Mouse (Mus musculus): ENCODE results near the gene Fbxo10. TPM values are rescaled to one million over a fixed set of nuclear protein-coding genes. Genes with fewer than 3 reads are reported as not detected.

Gene Fbxo10
- 13.5 and 16.0 TPM in 2 replicates for polyA plus RNA-seq (2015; fragmentation: Nextera tagmentation; extraction: Ambion mirVana)

GRCm38 (mm10) chr4:45084021-45084894 lies at the start of gene Fbxo10:
Gene Fbxo10, minus strand, starts transcription at chr4:45084604.
- WGBS: under 1% methylated on average over 75 of the region's 77 CpGs
- Histone ChIP-seq H3K4me1 (peaks cover 23% of the 10 kb centered on the region), H3K9ac (peak within 1 kb of the TSS; percentile 98), H3K9me3 (replicated peaks) (no peaks in the 10 kb centered on the region), H3K4me3 (replicated peaks) (peak within 1 kb of the TSS; percentile 90), H3K27me3 (no peaks in the 10 kb centered on the region), H3K27ac (peak within 1 kb of the TSS; percentile 87), H3K4me2 (peak within 1 kb of the TSS; percentile 89), H3K36me3 (no peaks in the 10 kb centered on the region)
- ATAC-seq (replicated peaks; ENCODE audit: low FRiP score): peak; percentile 96

GRCm38 (mm10) chr4:45131021-45131420 lies 46.6 kb upstream of the Fbxo10 start:
- Histone ChIP-seq H3K27ac (no peak overlapping the region), H3K4me2 (no peak overlapping the region), H3K36me3 (no peaks in the 10 kb centered on the region), H3K4me1 (no peaks in the 10 kb centered on the region), H3K9me3 (replicated peaks) (no peaks in the 10 kb centered on the region), H3K27me3 (no peaks in the 10 kb centered on the region), H3K4me3 (replicated peaks) (no peak overlapping the region), H3K9ac (no peak overlapping the region)
- no peak for ATAC-seq (replicated peaks; ENCODE audit: low FRiP score)
- 79% methylated on average over 4 of the region's 4 CpGs for WGBS

- WGBS: 87% methylated on average over 11 of the region's 11 CpGs
- H3K27me3 ChIP-seq: no peaks in the 10 kb centered on the region
- H3K4me2 ChIP-seq: no peak overlapping the region
- no peaks in the 10 kb centered on the region for H3K36me3 ChIP-seq
- H3K9me3 ChIP-seq (replicated peaks): no peaks in the 10 kb centered on the region
- no peak overlapping the region for H3K9ac ChIP-seq
- no peaks in the 10 kb centered on the region for H3K4me1 ChIP-seq
- H3K4me3 ChIP-seq (replicated peaks): no peak overlapping the region
- no peak for ATAC-seq (replicated peaks; ENCODE audit: low FRiP score)
- H3K27ac ChIP-seq: no peak overlapping the region
These were observed 36.9 kb upstream of the Fbxo10 start for GRCm38 (mm10) chr4:45121311-45121710.

- peaks cover 22% of the 10 kb centered on the region for H3K36me3 ChIP-seq
- H3K4me3 ChIP-seq (replicated peaks): peak overlapping the region; percentile 81; the same call in 1 of the 2 replicates
- H3K9me3 ChIP-seq (replicated peaks): no peaks in the 10 kb centered on the region
- H3K9ac ChIP-seq: no peak overlapping the region
- H3K27ac ChIP-seq: no peak overlapping the region
- peak overlapping the region; percentile 77 for H3K4me2 ChIP-seq
- ATAC-seq (replicated peaks; ENCODE audit: low FRiP score): no peak
- H3K27me3 ChIP-seq: no peaks in the 10 kb centered on the region
- peaks cover 13% of the 10 kb centered on the region for H3K4me1 ChIP-seq
- 66% methylated on average over 8 of the region's 8 CpGs for WGBS
These were observed 24.2 kb upstream of the Fbxo10 start for GRCm38 (mm10) chr4:45108456-45109110.

- ATAC-seq (replicated peaks; ENCODE audit: low FRiP score): peak; percentile 93
- Histone ChIP-seq H3K27ac (peak within 1 kb of the TSS; percentile 75), H3K36me3 (peaks cover 30% of the 10 kb centered on the region), H3K9ac (peak within 1 kb of the TSS; percentile 81), H3K4me3 (replicated peaks) (peak within 1 kb of the TSS; percentile 81), H3K27me3 (no peaks in the 10 kb centered on the region), H3K9me3 (replicated peaks) (no peaks in the 10 kb centered on the region), H3K4me2 (peak within 1 kb of the TSS; percentile 77), H3K4me1 (peaks cover 13% of the 10 kb centered on the region)
- WGBS: under 1% methylated on average over 39 of the region's 39 CpGs
These were observed 23.3 kb upstream of the Fbxo10 start, which contains the start of gene Tomm5 for GRCm38 (mm10) chr4:45107601-45108277. Gene Tomm5, minus strand, starts transcription at chr4:45108114.

DNA sequence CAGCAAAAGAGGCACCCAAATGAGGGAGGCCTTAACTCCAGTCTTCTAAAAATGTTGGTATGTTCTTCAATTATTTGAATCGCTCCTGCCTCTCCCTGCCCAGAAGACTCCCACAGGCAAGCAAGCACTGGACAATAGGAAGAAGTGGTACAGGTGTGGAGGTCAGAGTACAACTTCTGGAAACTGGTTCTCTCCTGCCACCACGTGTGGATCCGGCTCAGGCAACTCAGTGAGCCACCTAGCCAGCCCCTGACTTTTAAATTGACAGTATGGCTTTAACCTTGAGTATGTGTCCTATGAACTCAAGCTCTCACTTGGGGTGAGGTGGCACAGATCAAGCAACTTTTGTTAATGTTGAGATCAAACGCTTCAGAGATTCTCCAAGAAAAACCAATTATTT lies 22.7 kb upstream of the Fbxo10 start:
- peaks cover 37% of the 10 kb centered on the region for H3K36me3 ChIP-seq
- peak overlapping the region; percentile 81 for H3K9ac ChIP-seq
- H3K9me3 ChIP-seq (replicated peaks): no peaks in the 10 kb centered on the region
- WGBS: 6% methylated on average over 4 of the region's 4 CpGs
- peak overlapping the region; percentile 81 for H3K4me3 ChIP-seq (replicated peaks)
- ATAC-seq (replicated peaks; ENCODE audit: low FRiP score): 0 out of 2 replicates have a peak, but pooled peaks have one; percentile 37
- peaks cover 13% of the 10 kb centered on the region for H3K4me1 ChIP-seq
- H3K27me3 ChIP-seq: no peaks in the 10 kb centered on the region
- H3K4me2 ChIP-seq: peak overlapping the region; percentile 77
- peak overlapping the region; percentile 75; the same call in 1 of the 2 replicates for H3K27ac ChIP-seq

- WGBS: 80% methylated on average over 5 of the region's 5 CpGs
- Histone ChIP-seq H3K4me1 (peaks cover 13% of the 10 kb centered on the region), H3K9ac (peak overlapping the region; percentile 81; the same call in 1 of the 2 replicates), H3K9me3 (replicated peaks) (no peaks in the 10 kb centered on the region), H3K4me2 (peak overlapping the region; percentile 77), H3K27ac (no peak overlapping the region), H3K4me3 (replicated peaks) (peak overlapping the region; percentile 81), H3K27me3 (no peaks in the 10 kb centered on the region), H3K36me3 (peaks cover 41% of the 10 kb centered on the region)
- ATAC-seq (replicated peaks; ENCODE audit: low FRiP score): no peak
These were observed 22.0 kb upstream of the Fbxo10 start for GRCm38 (mm10) chr4:45106409-45106808.

DNA sequence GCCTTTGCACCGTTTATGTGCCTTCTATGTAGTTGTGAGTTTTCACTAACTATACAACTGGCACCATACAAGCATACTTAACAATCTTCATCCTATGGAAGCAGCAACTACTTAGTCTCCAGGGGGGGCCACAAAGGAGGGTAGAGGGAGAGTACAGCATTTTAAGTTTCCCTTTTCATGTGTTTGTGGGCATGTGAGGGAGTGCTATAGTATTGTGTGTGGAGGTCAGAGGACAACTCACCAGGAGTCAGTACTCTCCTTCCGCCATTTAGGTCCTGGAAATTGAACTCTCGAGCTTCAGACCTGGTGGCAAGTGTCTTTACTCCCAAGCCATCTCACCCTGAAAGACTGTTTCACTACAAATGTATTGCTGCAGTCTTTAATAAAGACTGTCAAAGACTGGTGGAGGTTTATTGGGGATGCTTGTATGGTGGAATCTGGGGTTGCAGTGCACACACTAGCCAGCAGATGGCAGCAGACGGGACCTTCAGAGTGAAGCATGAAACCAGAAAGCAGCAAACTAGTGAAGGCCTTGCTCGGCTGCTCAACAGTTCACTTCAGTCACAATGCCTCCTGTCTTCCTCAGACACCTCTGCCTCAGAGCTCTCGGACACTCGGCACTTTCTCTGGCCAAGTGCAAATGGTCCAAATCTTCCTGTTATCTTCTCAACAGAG lies 12.9 kb upstream of the Fbxo10 start:
- Histone ChIP-seq H3K9ac (no peak overlapping the region), H3K27me3 (no peaks in the 10 kb centered on the region), H3K9me3 (replicated peaks) (no peaks in the 10 kb centered on the region), H3K27ac (no peak overlapping the region), H3K4me1 (peaks cover 2% of the 10 kb centered on the region; the same call in 1 of the 2 replicates), H3K36me3 (peaks cover 12% of the 10 kb centered on the region), H3K4me3 (replicated peaks) (no peak overlapping the region), H3K4me2 (no peak overlapping the region)
- WGBS: 22% methylated on average over 7 of the region's 7 CpGs
- ATAC-seq (replicated peaks; ENCODE audit: low FRiP score): no peak

GRCm38 (mm10) chr4:45084895-45085290 lies 489 bp upstream of the Fbxo10 start:
- Histone ChIP-seq H3K36me3 (no peaks in the 10 kb centered on the region), H3K9ac (peak overlapping the region; percentile 98; the same call in 1 of the 2 replicates), H3K9me3 (replicated peaks) (no peaks in the 10 kb centered on the region), H3K4me1 (peaks cover 23% of the 10 kb centered on the region), H3K4me3 (replicated peaks) (peak overlapping the region; percentile 90), H3K27me3 (no peaks in the 10 kb centered on the region), H3K27ac (peak overlapping the region; percentile 85), H3K4me2 (peak overlapping the region; percentile 89)
- WGBS: 36% methylated on average over 8 of the region's 8 CpGs
- ATAC-seq (replicated peaks; ENCODE audit: low FRiP score): peak; percentile 0; the same call in 1 of the 2 replicates

DNA sequence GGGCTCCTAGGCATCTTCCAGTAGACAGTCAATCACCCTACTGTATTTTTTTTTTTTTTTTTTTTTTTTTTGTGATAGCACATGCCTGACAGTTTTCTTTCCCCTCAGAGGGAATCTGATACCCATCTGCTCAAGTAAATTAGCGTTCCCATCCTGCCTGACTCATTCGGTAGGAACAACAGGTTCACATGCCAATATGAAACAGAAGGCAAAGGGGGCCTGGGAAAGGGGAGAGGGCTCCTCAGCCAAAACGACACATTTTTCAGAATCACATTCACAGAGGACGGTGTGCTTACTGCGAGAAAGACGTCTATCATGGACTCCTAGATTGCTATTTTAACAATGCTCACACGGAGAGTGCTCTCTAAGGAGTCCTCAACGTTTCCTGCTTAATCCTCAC lies 917 bp downstream of the Fbxo10 start:
- peak overlapping the region; percentile 89 for H3K4me2 ChIP-seq
- WGBS: 2% methylated on average over 8 of the region's 8 CpGs
- no peaks in the 10 kb centered on the region for H3K9me3 ChIP-seq (replicated peaks)
- peaks cover 23% of the 10 kb centered on the region for H3K4me1 ChIP-seq
- no peak for ATAC-seq (replicated peaks; ENCODE audit: low FRiP score)
- H3K4me3 ChIP-seq (replicated peaks): peak overlapping the region; percentile 90
- peak overlapping the region; percentile 98; the same call in 1 of the 2 replicates for H3K9ac ChIP-seq
- no peaks in the 10 kb centered on the region for H3K36me3 ChIP-seq
- H3K27ac ChIP-seq: no peak overlapping the region
- H3K27me3 ChIP-seq: no peaks in the 10 kb centered on the region

- Histone ChIP-seq H3K27ac (no peak overlapping the region), H3K36me3 (no peaks in the 10 kb centered on the region), H3K27me3 (no peaks in the 10 kb centered on the region), H3K4me2 (peak overlapping the region; percentile 89), H3K4me1 (peaks cover 23% of the 10 kb centered on the region), H3K9ac (no peak overlapping the region), H3K4me3 (replicated peaks) (peak overlapping the region; percentile 90), H3K9me3 (replicated peaks) (no peaks in the 10 kb centered on the region)
- 76% methylated on average over 9 of the region's 9 CpGs for WGBS
- ATAC-seq (replicated peaks; ENCODE audit: low FRiP score): no peak
These were observed 1.5 kb downstream of the Fbxo10 start for GRCm38 (mm10) chr4:45082951-45083350.

All from kidney, embryonic 15.5 days (tissue).